Mouse (Mus musculus) heart, embryonic 11.5 days (tissue): ENCODE results near the gene Perp. TPM values are rescaled to one million over a fixed set of nuclear protein-coding genes. Genes with fewer than 3 reads are reported as not detected.

Source experiments
- ATAC-seq: fragments of 200-750 bp; cut with Nextera tagmentation; replicated peaks from 2 replicates; pipeline ENCODE4 v1.8.0; 2017; ENCODE audit warnings: moderate library complexity; ENCODE audit not compliant: insufficient number of reproducible peaks, low FRiP score, low TSS enrichment
- H3K27ac ChIP-seq: fragments of 300-500 bp; sonication (generic); 2 replicates; pipeline ENCODE4 v1.5.1; 2014; ENCODE audit warnings: mild to moderate bottlenecking, low read depth, low read length
- H3K27me3 ChIP-seq: fragments of 300-500 bp; sonication (generic); 2 replicates; pipeline ENCODE4 v1.6.1; 2014; ENCODE audit warnings: mild to moderate bottlenecking, low read length, mixed read lengths; ENCODE audit not compliant: control insufficient read depth, insufficient read depth
- H3K36me3 ChIP-seq: fragments of 300-500 bp; sonication (generic); 2 replicates; pipeline ENCODE4 v1.6.1; 2014; ENCODE audit warnings: mild to moderate bottlenecking, low read length, moderate library complexity, mixed read lengths; ENCODE audit not compliant: control insufficient read depth, insufficient read depth
- H3K4me1 ChIP-seq: fragments of 300-500 bp; sonication (generic); 2 replicates; pipeline ENCODE4 v1.6.1; 2014; ENCODE audit warnings: low read length; ENCODE audit not compliant: control insufficient read depth, insufficient read depth
- H3K4me2 ChIP-seq: fragments of 300-500 bp; sonication (generic); 2 replicates; pipeline ENCODE4 v1.6.1; 2014; ENCODE audit warnings: mild to moderate bottlenecking, moderate library complexity
- H3K4me3 ChIP-seq: fragments of 300-500 bp; sonication (generic); 2 replicates; pipeline ENCODE4 v1.5.1; 2014; ENCODE audit warnings: low read depth, low read length
- H3K9ac ChIP-seq: fragments of 300-500 bp; sonication (generic); 2 replicates; pipeline ENCODE4 v1.6.1; 2014; ENCODE audit warnings: mild to moderate bottlenecking, low read depth, low read length, moderate library complexity
- H3K9me3 ChIP-seq: fragments of 300-500 bp; sonication (generic); replicated peaks from 2 replicates; pipeline ENCODE4 v1.6.1; 2016; ENCODE audit warnings: low read length; ENCODE audit not compliant: control insufficient read depth
- WGBS: fragments of 180-500 bp; shearing (Covaris S2); extraction: QIAGEN DNeasy Blood & Tissue Kit; methylation state at CpG from one replicate; pipeline ENCODE4 v1.1.7; 2014; ENCODE audit not compliant: insufficient replicate concordance; 5-methylcytosine and 5-hydroxymethylcytosine counted together
- polyA plus RNA-seq: library from polyadenylated mRNA; unstranded; fragments of >200 nt; fragmentation: Nextera tagmentation; extraction: Ambion mirVana; gene quantifications from 2 replicates; pipeline ENCODE4 v1.2.1, GENCODE M21; 2014

Gene Perp
- polyA plus RNA-seq, 1 experiment from 2014 or later = 80.9 TPM

- H3K4me3 ChIP-seq = no peak overlapping the region
- no peak overlapping the region for H3K4me2 ChIP-seq
- H3K36me3 ChIP-seq = no peaks in the 10 kb centered on the region
- no peak for ATAC-seq
- H3K9ac ChIP-seq = no peak overlapping the region
- 70% methylated on average over 7 of the region's 7 CpGs for WGBS
- no peaks in the 10 kb centered on the region for H3K9me3 ChIP-seq
- no peaks in the 10 kb centered on the region for H3K4me1 ChIP-seq
- no peaks in the 10 kb centered on the region for H3K27me3 ChIP-seq
- H3K27ac ChIP-seq = no peak overlapping the region
These were observed 8.6 kb downstream of the Perp start for GRCm38 (mm10) chr10:18853417-18853816.

- WGBS = 45% methylated on average over 4 of the region's 4 CpGs
- peaks cover 10% of the 10 kb centered on the region for H3K4me1 ChIP-seq
- H3K4me3 ChIP-seq = no peak overlapping the region
- H3K9ac ChIP-seq = no peak overlapping the region
- no peak overlapping the region for H3K4me2 ChIP-seq
- H3K27ac ChIP-seq = no peak overlapping the region
- no peak for ATAC-seq
- no peaks in the 10 kb centered on the region for H3K9me3 ChIP-seq
- H3K27me3 ChIP-seq = no peaks in the 10 kb centered on the region
- H3K36me3 ChIP-seq = no peaks in the 10 kb centered on the region
These were observed 12.4 kb downstream of the Perp start for GRCm38 (mm10) chr10:18857244-18857643.

- 0 out of 2 replicates have a peak, but pooled peaks have one; percentile 31 for ATAC-seq
- Histone ChIP-seq H3K4me1 (peaks cover 14% of the 10 kb centered on the region), H3K9me3 (no peaks in the 10 kb centered on the region), H3K4me2 (no peak overlapping the region), H3K27me3 (no peaks in the 10 kb centered on the region), H3K27ac (no peak overlapping the region), H3K4me3 (no peak overlapping the region), H3K36me3 (no peaks in the 10 kb centered on the region), H3K9ac (no peak overlapping the region)
- WGBS = 36% methylated on average over 3 of the region's 3 CpGs
These were observed 14.8 kb downstream of the Perp start for GRCm38 (mm10) chr10:18859632-18860031.

- Histone ChIP-seq H3K9ac (no peak overlapping the region), H3K36me3 (no peaks in the 10 kb centered on the region), H3K4me2 (no peak overlapping the region), H3K4me1 (peaks cover 14% of the 10 kb centered on the region), H3K27me3 (no peaks in the 10 kb centered on the region), H3K9me3 (no peaks in the 10 kb centered on the region), H3K4me3 (no peak overlapping the region), H3K27ac (no peak overlapping the region)
- no peak for ATAC-seq
- 25% methylated on average over 5 of the region's 5 CpGs for WGBS
These were observed 15.5 kb downstream of the Perp start for GRCm38 (mm10) chr10:18860119-18860824.

- Histone ChIP-seq H3K4me2 (no peak overlapping the region), H3K27ac (no peak overlapping the region), H3K9me3 (no peaks in the 10 kb centered on the region), H3K27me3 (no peaks in the 10 kb centered on the region), H3K36me3 (no peaks in the 10 kb centered on the region), H3K4me3 (no peak overlapping the region), H3K9ac (no peak overlapping the region), H3K4me1 (peaks cover 14% of the 10 kb centered on the region)
- 76% methylated on average over 11 of the region's 11 CpGs for WGBS
- no peak for ATAC-seq
These were observed 16.0 kb downstream of the Perp start for GRCm38 (mm10) chr10:18860831-18861230.

GRCm38 (mm10) chr10:18861418-18861817 lies 16.6 kb downstream of the Perp start:
- Histone ChIP-seq H3K4me2 (no peak overlapping the region), H3K27ac (no peak overlapping the region), H3K27me3 (no peaks in the 10 kb centered on the region), H3K9ac (no peak overlapping the region), H3K4me1 (peaks cover 14% of the 10 kb centered on the region), H3K4me3 (no peak overlapping the region), H3K36me3 (no peaks in the 10 kb centered on the region), H3K9me3 (no peaks in the 10 kb centered on the region)
- ATAC-seq = no peak
- WGBS = 83% methylated on average over 4 of the region's 4 CpGs

GRCm38 (mm10) chr10:18863332-18863731 lies 18.5 kb downstream of the Perp start:
- H3K36me3 ChIP-seq = no peaks in the 10 kb centered on the region
- no peak for ATAC-seq
- H3K4me2 ChIP-seq = no peak overlapping the region
- no peaks in the 10 kb centered on the region for H3K9me3 ChIP-seq
- H3K9ac ChIP-seq = no peak overlapping the region
- no peaks in the 10 kb centered on the region for H3K27me3 ChIP-seq
- H3K4me1 ChIP-seq = peaks cover 14% of the 10 kb centered on the region
- 44% methylated on average over 4 of the region's 4 CpGs for WGBS
- peak overlapping the region; percentile 54 for H3K27ac ChIP-seq
- no peak overlapping the region for H3K4me3 ChIP-seq

DNA sequence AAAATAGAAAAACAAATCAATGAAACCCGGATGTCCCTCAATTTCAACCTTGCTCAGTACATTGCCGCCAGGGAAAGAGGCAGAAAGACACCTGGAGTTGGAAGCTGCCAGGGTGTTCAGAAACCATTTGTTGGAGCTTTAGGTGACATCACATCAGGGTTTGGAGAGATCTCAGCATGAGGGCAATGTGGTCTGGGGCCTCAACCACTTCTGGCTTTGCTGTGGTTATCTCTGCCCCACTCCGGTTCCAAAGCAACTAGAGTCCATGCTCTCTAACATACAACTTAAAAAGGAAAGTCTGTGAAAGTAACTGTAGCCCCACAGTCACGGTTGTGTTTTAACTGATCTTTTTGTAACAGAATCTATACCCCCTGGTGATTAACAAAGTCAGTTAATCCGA lies 19.9 kb downstream of the Perp start:
- no peak for ATAC-seq
- WGBS = 48% methylated on average over 5 of the region's 5 CpGs
- no peaks in the 10 kb centered on the region for H3K9me3 ChIP-seq
- H3K4me3 ChIP-seq = no peak overlapping the region
- no peak overlapping the region for H3K4me2 ChIP-seq
- no peaks in the 10 kb centered on the region for H3K27me3 ChIP-seq
- peaks cover 10% of the 10 kb centered on the region for H3K4me1 ChIP-seq
- no peaks in the 10 kb centered on the region for H3K36me3 ChIP-seq
- H3K9ac ChIP-seq = no peak overlapping the region
- H3K27ac ChIP-seq = no peak overlapping the region

- Histone ChIP-seq H3K4me2 (no peak overlapping the region), H3K27ac (no peak overlapping the region), H3K9ac (no peak overlapping the region), H3K27me3 (no peaks in the 10 kb centered on the region), H3K9me3 (no peaks in the 10 kb centered on the region), H3K4me1 (peaks cover 13% of the 10 kb centered on the region), H3K4me3 (no peak overlapping the region), H3K36me3 (no peaks in the 10 kb centered on the region)
- no peak for ATAC-seq
- WGBS = 68% methylated on average over 2 of the region's 2 CpGs
These were observed 26.2 kb downstream of the Perp start for GRCm38 (mm10) chr10:18870990-18871389.
